Mouse (Mus musculus): ENCODE data around the gene Mafb. TPM values are rescaled to one million over a fixed set of nuclear protein-coding genes. Genes with fewer than 3 reads are reported as not detected.

Mafb gene
- total RNA-seq (2021) (10 to 100 TPM; 18.0 to 18.1 TPM), polyA plus RNA-seq (2012; rRNA removed) (11.4 and 13.1 TPM in 2 replicates)
- long read RNA-seq, transcript Mafb-201 (1 exons, 3,363 nt): major isoform, 14 of 14 reads
- long read RNA-seq, partial matches to known transcripts: 0 of 14 reads
- long read RNA-seq, other reads (novel, unspliced or antisense): 0 of 14 reads

- peak; percentile 98 for DNase-seq
These were observed at the start of gene Mafb for GRCm38 (mm10) chr2:160366980-160367338. Gene Mafb, minus strand, starts transcription at chr2:160367065.

GRCm38 (mm10) chr2:160415161-160415560 lies 48.3 kb upstream of the Mafb start:
- DNase-seq: no peak

GRCm38 (mm10) chr2:160414736-160415135 lies 47.9 kb upstream of the Mafb start:
- DNase-seq: no peak

- DNase-seq: no peak
These were observed 47.1 kb upstream of the Mafb start for GRCm38 (mm10) chr2:160413982-160414381.

- no peak for DNase-seq
These were observed 46.2 kb upstream of the Mafb start for GRCm38 (mm10) chr2:160413055-160413454.

GRCm38 (mm10) chr2:160411431-160411830 lies 44.6 kb upstream of the Mafb start:
- DNase-seq: peak; percentile 53

GRCm38 (mm10) chr2:160407720-160408119 lies 40.9 kb upstream of the Mafb start:
- DNase-seq: no peak

- DNase-seq: no peak
These were observed 30.9 kb upstream of the Mafb start for GRCm38 (mm10) chr2:160397747-160398146.

- peak; percentile 15 for DNase-seq
These were observed 27.9 kb upstream of the Mafb start for GRCm38 (mm10) chr2:160394735-160395134.

GRCm38 (mm10) chr2:160392648-160393047 lies 25.8 kb upstream of the Mafb start:
- no peak for DNase-seq

- DNase-seq: no peak
These were observed 21.7 kb upstream of the Mafb start for GRCm38 (mm10) chr2:160388596-160388995.

GRCm38 (mm10) chr2:160383418-160383817 lies 16.6 kb upstream of the Mafb start:
- DNase-seq: no peak

- DNase-seq: no peak
These were observed 11.4 kb upstream of the Mafb start for GRCm38 (mm10) chr2:160378271-160378670.

GRCm38 (mm10) chr2:160376236-160376635 lies 9.4 kb upstream of the Mafb start:
- DNase-seq: no peak

GRCm38 (mm10) chr2:160369653-160370420 lies 3.0 kb upstream of the Mafb start:
- no peak for DNase-seq

GRCm38 (mm10) chr2:160368422-160369357 lies 1.8 kb upstream of the Mafb start:
- DNase-seq: peak; percentile 15

- peak; percentile 91 for DNase-seq
These were observed 763 bp upstream of the Mafb start for GRCm38 (mm10) chr2:160367448-160368208.

- DNase-seq: no peak
These were observed 520 bp downstream of the Mafb start for GRCm38 (mm10) chr2:160366111-160366979.

GRCm38 (mm10) chr2:160365107-160365911 lies 1.6 kb downstream of the Mafb start:
- peak; percentile 70 for DNase-seq

- DNase-seq: no peak
These were observed 2.2 kb downstream of the Mafb start for GRCm38 (mm10) chr2:160364666-160365065.

Data from adrenal gland, adult 2 months (tissue).